Mouse (Mus musculus) forebrain, embryonic 15.5 days (tissue): ENCODE data around the gene Ptprb. TPM values are rescaled to one million over a fixed set of nuclear protein-coding genes. Genes with fewer than 3 reads are reported as not detected.

Experiments
- ATAC-seq: fragments of 200-750 bp; cut with Nextera tagmentation; replicated peaks from 2 replicates; pipeline ENCODE4 v1.8.0; 2017; ENCODE audit warnings: mild to moderate bottlenecking, moderate TSS enrichment, moderate library complexity
- H3K27ac ChIP-seq: fragments of 300-500 bp; sonication (generic); replicated peaks from 2 replicates; pipeline ENCODE4 v1.5.1; 2015; ENCODE audit warnings: mild to moderate bottlenecking, inconsistent platforms
- H3K27me3 ChIP-seq: fragments of 300-500 bp; sonication (generic); 2 replicates; pipeline ENCODE4 v1.6.1; 2015; ENCODE audit warnings: inconsistent platforms
- H3K36me3 ChIP-seq: fragments of 300-500 bp; sonication (generic); 2 replicates; pipeline ENCODE4 v1.6.1; 2015; ENCODE audit warnings: mild to moderate bottlenecking, inconsistent platforms
- H3K4me1 ChIP-seq: fragments of 300-500 bp; sonication (generic); 2 replicates; pipeline ENCODE4 v1.6.1; 2015; ENCODE audit warnings: inconsistent platforms
- H3K4me2 ChIP-seq: fragments of 300-500 bp; sonication (generic); replicated peaks from 2 replicates; pipeline ENCODE4 v1.6.1; 2015; ENCODE audit warnings: mild to moderate bottlenecking, inconsistent platforms
- H3K4me3 ChIP-seq: fragments of 300-500 bp; sonication (generic); 2 replicates; pipeline ENCODE4 v1.5.1; 2015; ENCODE audit warnings: mild to moderate bottlenecking, inconsistent platforms
- H3K9ac ChIP-seq: fragments of 300-500 bp; sonication (generic); replicated peaks from 2 replicates; pipeline ENCODE4 v1.6.1; 2015; ENCODE audit warnings: mild to moderate bottlenecking, inconsistent platforms
- H3K9me3 ChIP-seq: fragments of 300-500 bp; sonication (generic); 2 replicates; pipeline ENCODE4 v1.6.1; 2016; ENCODE audit warnings: inconsistent platforms
- WGBS: fragments of 180-500 bp; shearing (Covaris S2); methylation state at CpG from one replicate; pipeline ENCODE4 v1.1.7; 2015; ENCODE audit warnings: mixed read lengths; 5-methylcytosine and 5-hydroxymethylcytosine counted together
- polyA plus RNA-seq: library from polyadenylated mRNA; unstranded; fragments of >200 nt; fragmentation: Nextera tagmentation; extraction: Ambion mirVana; gene quantifications from 2 replicates; pipeline ENCODE4 v1.2.1, GENCODE M21; 2015

Gene Ptprb
- polyA plus RNA-seq, 1 experiment from 2014 or later, result 2.4 TPM

DNA sequence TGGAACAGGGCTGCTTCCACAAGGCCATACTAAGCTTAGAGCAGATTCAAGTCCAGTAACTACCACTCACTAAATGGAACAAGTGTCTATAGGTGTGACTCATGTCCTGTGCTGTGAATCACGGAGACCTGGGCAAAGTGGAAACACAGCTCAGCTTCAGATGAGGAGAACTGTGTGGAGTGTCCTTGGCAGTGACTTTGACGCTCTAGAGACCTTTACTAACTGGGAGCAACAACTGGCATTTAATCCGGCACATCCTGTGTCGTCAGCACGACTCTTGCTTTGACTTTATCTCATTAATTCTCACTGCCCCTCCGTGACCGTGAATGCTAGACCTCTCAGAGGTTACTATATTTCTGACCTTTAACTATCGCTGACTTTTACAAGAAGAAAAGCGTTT is 135.5 kb downstream of the Ptprb start:
- Histone ChIP-seq H3K4me3 (no peak overlapping the region), H3K9me3 (no peaks in the 10 kb centered on the region), H3K4me2 (no peak overlapping the region), H3K9ac (no peak overlapping the region), H3K27ac (no peak overlapping the region), H3K36me3 (no peaks in the 10 kb centered on the region), H3K27me3 (no peaks in the 10 kb centered on the region), H3K4me1 (peaks cover 9% of the 10 kb centered on the region)
- 68% methylated on average over 9 of the region's 9 CpGs for WGBS
- ATAC-seq, result no peak

- WGBS, result 17% methylated on average over 6 of the region's 6 CpGs
- 0 out of 2 replicates have a peak overlapping the region, but pooled peaks have one; percentile 21 for H3K27ac ChIP-seq
- H3K9me3 ChIP-seq, result no peaks in the 10 kb centered on the region
- 0 out of 2 replicates have a peak, but pooled peaks cover 7% of the 10 kb centered on the region for H3K4me1 ChIP-seq
- no peak overlapping the region for H3K4me3 ChIP-seq
- H3K36me3 ChIP-seq, result no peaks in the 10 kb centered on the region
- ATAC-seq, result peak; percentile 26; the same call in 1 of the 2 replicates
- H3K27me3 ChIP-seq, result no peaks in the 10 kb centered on the region
- H3K9ac ChIP-seq, result no peak overlapping the region
- H3K4me2 ChIP-seq, result no peak overlapping the region
These were observed 140.8 kb downstream of the Ptprb start for GRCm38 (mm10) chr10:116416142-116416541.

DNA sequence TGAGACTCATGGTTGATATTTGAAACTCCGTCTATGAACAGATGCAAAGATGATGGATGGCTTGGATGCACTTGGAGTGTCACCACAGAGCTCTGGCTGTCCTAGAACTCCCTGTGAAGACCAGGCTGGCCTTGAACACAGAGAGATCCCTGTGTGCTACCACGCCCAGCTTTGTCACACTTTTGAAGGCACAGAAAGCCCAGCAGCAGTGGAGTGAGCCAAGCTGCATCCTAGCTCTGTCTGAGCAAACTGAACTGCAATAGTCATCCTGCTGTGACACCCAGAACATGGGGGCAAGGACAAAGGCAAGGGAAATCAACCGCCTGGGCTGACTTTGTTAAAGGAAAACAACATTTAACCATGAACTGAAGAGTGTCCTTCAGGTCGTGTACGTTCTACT is 141.4 kb downstream of the Ptprb start:
- Histone ChIP-seq H3K36me3 (no peaks in the 10 kb centered on the region), H3K27ac (0 out of 2 replicates have a peak overlapping the region, but pooled peaks have one; percentile 21)

DNA sequence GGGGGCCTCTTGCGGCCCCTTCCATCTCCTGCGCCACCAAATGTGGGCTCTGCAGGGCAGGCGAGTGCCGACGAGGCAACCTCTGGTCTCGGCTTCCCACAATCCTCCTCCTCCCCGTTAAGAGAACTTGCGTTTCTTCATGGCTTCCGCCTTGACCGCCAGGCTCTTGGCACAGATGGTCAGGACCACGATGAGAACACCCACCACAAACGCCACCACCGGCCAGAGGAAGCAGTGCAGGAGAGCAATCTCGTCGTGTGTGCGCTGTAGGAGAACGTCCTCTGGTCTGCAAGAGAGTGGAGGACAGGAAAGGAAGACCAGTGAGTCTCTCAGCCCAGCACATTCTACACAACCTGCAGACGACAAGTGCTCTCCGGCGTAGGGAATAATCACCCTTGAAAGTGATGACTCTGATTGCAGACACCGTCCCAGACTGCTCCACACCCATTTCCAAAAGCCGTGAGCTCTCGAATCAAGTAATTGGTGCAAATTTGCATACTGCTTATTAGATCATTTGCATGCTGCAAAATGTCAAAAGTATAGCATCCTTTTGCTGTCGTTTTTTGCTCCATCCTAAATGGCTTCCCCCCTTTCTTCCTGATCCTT is 142.9 kb downstream of the Ptprb start:
- H3K4me1 ChIP-seq, result 0 out of 2 replicates have a peak, but pooled peaks cover 7% of the 10 kb centered on the region
- H3K9me3 ChIP-seq, result no peaks in the 10 kb centered on the region
- no peak overlapping the region for H3K27ac ChIP-seq
- H3K4me2 ChIP-seq, result no peak overlapping the region
- H3K27me3 ChIP-seq, result no peaks in the 10 kb centered on the region
- no peaks in the 10 kb centered on the region for H3K36me3 ChIP-seq
- 0 out of 2 replicates have a peak, but pooled peaks have one; percentile 50 for ATAC-seq
- H3K4me3 ChIP-seq, result no peak overlapping the region
- H3K9ac ChIP-seq, result no peak overlapping the region
- WGBS, result 70% methylated on average over 24 of the region's 24 CpGs

More for the DNA sequence above, 141.4 kb downstream of the Ptprb start:
- H3K27me3 ChIP-seq, result no peaks in the 10 kb centered on the region
- no peaks in the 10 kb centered on the region for H3K9me3 ChIP-seq
- 77% methylated on average over 5 of the region's 5 CpGs for WGBS
- no peak overlapping the region for H3K4me2 ChIP-seq
- H3K4me1 ChIP-seq, result 0 out of 2 replicates have a peak, but pooled peaks cover 7% of the 10 kb centered on the region
- ATAC-seq, result no peak
- no peak overlapping the region for H3K4me3 ChIP-seq
- H3K9ac ChIP-seq, result no peak overlapping the region

DNA sequence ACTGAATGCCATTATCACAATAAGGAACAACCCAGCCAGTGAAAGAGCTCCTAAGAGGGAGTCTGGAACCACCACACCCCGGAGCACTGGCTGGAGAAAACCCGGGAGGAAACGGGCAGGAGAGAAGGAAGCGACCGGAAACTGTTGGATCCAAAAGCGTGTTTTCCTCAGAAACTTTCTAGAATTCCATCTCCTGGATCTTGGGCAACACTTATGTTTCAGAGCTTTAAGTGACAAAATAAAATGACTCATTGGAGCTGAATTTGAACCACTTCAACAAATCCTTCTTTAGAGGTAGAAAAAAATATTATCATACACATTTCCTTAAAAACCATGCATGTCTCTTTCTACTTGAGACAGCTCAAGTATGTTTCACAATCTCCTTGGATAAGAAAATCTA is 145.7 kb downstream of the Ptprb start:
- no peak for ATAC-seq
- Histone ChIP-seq H3K27me3 (no peaks in the 10 kb centered on the region), H3K4me1 (0 out of 2 replicates have a peak, but pooled peaks cover 7% of the 10 kb centered on the region), H3K9me3 (no peaks in the 10 kb centered on the region), H3K4me3 (no peak overlapping the region), H3K27ac (no peak overlapping the region), H3K9ac (no peak overlapping the region), H3K36me3 (no peaks in the 10 kb centered on the region), H3K4me2 (no peak overlapping the region)
- WGBS, result 66% methylated on average over 6 of the region's 6 CpGs

DNA sequence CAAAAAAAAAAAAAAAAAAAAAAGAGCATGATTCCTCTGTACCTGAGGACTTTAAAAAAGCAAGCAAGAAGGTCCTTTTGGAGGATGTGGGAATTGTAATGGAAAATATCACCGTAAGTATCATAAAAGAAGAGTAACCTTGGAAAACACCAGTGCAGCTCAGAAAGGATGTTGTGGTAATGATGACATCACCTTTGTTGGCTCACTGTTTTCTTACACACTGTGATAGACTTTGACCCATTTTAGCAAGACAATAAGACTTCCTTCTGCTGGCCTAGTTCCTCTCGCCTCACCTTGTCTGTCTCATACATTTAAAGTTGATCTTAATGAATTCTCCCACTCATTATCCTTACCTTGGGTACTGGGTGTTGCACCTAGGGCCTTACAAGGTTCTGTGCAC is 147.2 kb downstream of the Ptprb start:
- Histone ChIP-seq H3K36me3 (no peaks in the 10 kb centered on the region), H3K4me3 (no peak overlapping the region), H3K27ac (no peak overlapping the region), H3K9ac (no peak overlapping the region), H3K4me2 (no peak overlapping the region), H3K9me3 (no peaks in the 10 kb centered on the region), H3K4me1 (no peaks in the 10 kb centered on the region), H3K27me3 (no peaks in the 10 kb centered on the region)
- ATAC-seq, result no peak
- WGBS, result 91% methylated on average over 2 of the region's 2 CpGs

DNA sequence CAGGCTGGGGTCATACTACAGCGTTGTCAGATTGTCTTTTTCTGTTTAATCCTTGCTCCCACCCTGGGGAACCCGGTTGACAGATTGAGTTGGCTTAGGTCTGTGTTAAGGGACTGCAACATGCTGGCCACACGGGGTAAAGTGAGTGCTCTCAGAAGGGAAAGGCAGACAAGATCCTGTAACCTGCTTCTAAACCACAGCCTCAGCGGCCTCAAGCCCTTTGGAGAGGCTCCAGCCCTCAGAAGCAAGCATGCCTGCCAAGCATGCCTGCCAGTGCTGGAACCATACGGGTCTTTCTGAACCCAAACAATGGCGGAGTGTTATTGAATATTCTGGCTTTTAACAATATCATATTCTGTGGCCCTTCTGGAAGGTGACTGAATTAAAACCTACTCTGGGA is 149.6 kb downstream of the Ptprb start:
- ATAC-seq, result no peak; the same call in 1 of the 2 replicates
- no peaks in the 10 kb centered on the region for H3K9me3 ChIP-seq
- no peak overlapping the region for H3K27ac ChIP-seq
- H3K9ac ChIP-seq, result no peak overlapping the region
- 68% methylated on average over 6 of the region's 6 CpGs for WGBS
- H3K4me2 ChIP-seq, result no peak overlapping the region
- H3K4me1 ChIP-seq, result no peaks in the 10 kb centered on the region
- H3K36me3 ChIP-seq, result no peaks in the 10 kb centered on the region
- no peaks in the 10 kb centered on the region for H3K27me3 ChIP-seq
- no peak overlapping the region for H3K4me3 ChIP-seq

DNA sequence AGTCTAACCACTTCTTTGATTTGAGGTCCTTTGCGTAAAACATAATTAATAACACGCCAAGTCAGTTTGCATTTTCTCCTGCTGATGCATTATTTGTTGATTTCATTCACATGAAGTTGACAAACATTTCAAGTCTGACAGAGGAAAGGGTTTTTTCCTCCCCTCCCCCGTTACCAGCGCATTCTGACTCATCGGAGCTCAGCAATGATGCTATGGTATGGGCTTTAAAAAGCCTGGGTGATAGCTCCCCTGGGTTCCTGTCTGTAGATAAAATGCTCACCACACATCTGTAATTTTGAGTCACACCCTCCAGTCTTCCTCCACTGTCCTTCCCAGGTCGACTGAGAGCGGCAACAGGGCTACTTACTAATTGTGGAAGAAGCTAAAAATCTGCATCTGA is 150.9 kb downstream of the Ptprb start:
- Histone ChIP-seq H3K9ac (no peak overlapping the region), H3K27me3 (no peaks in the 10 kb centered on the region), H3K4me2 (no peak overlapping the region), H3K4me1 (no peaks in the 10 kb centered on the region), H3K27ac (no peak overlapping the region), H3K4me3 (no peak overlapping the region), H3K36me3 (no peaks in the 10 kb centered on the region), H3K9me3 (no peaks in the 10 kb centered on the region)
- 89% methylated on average over 7 of the region's 7 CpGs for WGBS
- no peak for ATAC-seq

GRCm38 (mm10) chr10:116428026-116428780 is 152.9 kb downstream of the Ptprb start:
- Histone ChIP-seq H3K9ac (no peak overlapping the region), H3K4me2 (no peak overlapping the region), H3K27me3 (no peaks in the 10 kb centered on the region), H3K4me3 (no peak overlapping the region), H3K9me3 (no peaks in the 10 kb centered on the region), H3K27ac (no peak overlapping the region), H3K36me3 (no peaks in the 10 kb centered on the region), H3K4me1 (no peaks in the 10 kb centered on the region)
- no peak for ATAC-seq
- 92% methylated on average over 26 of the region's 26 CpGs for WGBS

DNA sequence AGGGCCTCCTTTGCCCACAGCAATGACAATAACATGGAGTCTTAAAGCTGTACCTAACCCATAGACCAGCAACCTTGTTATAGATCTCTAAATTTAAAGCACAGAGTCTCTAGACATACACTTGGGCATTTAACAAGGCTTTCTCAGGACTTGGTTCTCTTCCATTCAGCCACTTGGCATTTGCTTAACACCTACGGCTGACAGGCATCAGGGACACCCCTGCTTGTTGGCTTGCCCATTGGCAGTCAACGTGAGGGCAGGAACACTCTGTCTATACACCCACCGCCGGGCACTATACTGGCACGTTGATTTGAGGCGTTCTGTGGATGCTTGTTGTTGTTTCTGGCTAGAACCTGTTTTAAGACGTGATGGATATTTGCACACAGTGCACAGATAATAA is 157.1 kb downstream of the Ptprb start:
- no peak overlapping the region for H3K4me3 ChIP-seq
- no peak overlapping the region for H3K4me2 ChIP-seq
- no peaks in the 10 kb centered on the region for H3K27me3 ChIP-seq
- H3K36me3 ChIP-seq, result no peaks in the 10 kb centered on the region
- H3K9ac ChIP-seq, result no peak overlapping the region
- WGBS, result 78% methylated on average over 7 of the region's 7 CpGs
- H3K4me1 ChIP-seq, result no peaks in the 10 kb centered on the region
- no peaks in the 10 kb centered on the region for H3K9me3 ChIP-seq
- no peak overlapping the region for H3K27ac ChIP-seq
- no peak for ATAC-seq

- Histone ChIP-seq H3K9me3 (no peaks in the 10 kb centered on the region), H3K27ac (no peak overlapping the region), H3K4me1 (no peaks in the 10 kb centered on the region), H3K9ac (no peak overlapping the region), H3K4me3 (no peak overlapping the region), H3K36me3 (no peaks in the 10 kb centered on the region), H3K4me2 (no peak overlapping the region), H3K27me3 (no peaks in the 10 kb centered on the region)
- ATAC-seq, result no peak
- WGBS, result 82% methylated on average over 12 of the region's 12 CpGs
These were observed 160.1 kb downstream of the Ptprb start for GRCm38 (mm10) chr10:116435455-116435854.
